ENCODE assay signal across 19 mouse cellular contexts in genomic region chr10:93364108-93364793, GRCm38 (mm10). TPM values are rescaled to one million over a fixed set of nuclear protein-coding genes. Genes with fewer than 3 reads are reported as not detected.
DNase-seq lines count a peak whose midpoint lies in the region; ATAC-seq and TF ChIP-seq lines count a peak whose summit lies in the region.
"Had no signal": no experiment of that assay in that cellular context is flagged by ENCODE, and none has a peak within 500 bp of the region (broad histone marks: within the 10 kb centered on the region; RNA-seq: fewer than 3 reads in every experiment).

No protein-coding gene starts in this region.

- no peak overlapping the region for H3K9ac ChIP-seq in forebrain, embryonic 11.5 days (ENCODE audit: low read length)
- no peak overlapping the region for H3K9ac ChIP-seq in lung, embryonic 15.5 days
- no peak overlapping the region for H3K9ac ChIP-seq in forebrain, postnatal 0 days
- H3K9ac ChIP-seq: embryonic facial prominence, embryonic 15.5 days; midbrain, embryonic 13.5 days had no signal

- TF ChIP-seq CTCF in forebrain, postnatal 0 days (IDR thresholded peaks at IDR 0.05; ENCODE audit: low read depth), result no peak

- 0 out of 2 replicates have a peak overlapping the region, but pooled peaks have one; percentile 0 for H3K27ac ChIP-seq in forebrain, embryonic 10.5 days
- H3K27ac ChIP-seq in forebrain, embryonic 11.5 days (ENCODE audit: low read depth, low read length), result no peak overlapping the region
- peak overlapping the region; percentile 12; the same call in 1 of the 2 replicates for H3K27ac ChIP-seq in lung, embryonic 15.5 days
- no peak overlapping the region for H3K27ac ChIP-seq in forebrain, postnatal 0 days (ENCODE audit: low read depth, low read length)
- H3K27ac ChIP-seq: embryonic facial prominence, embryonic 15.5 days; midbrain, embryonic 13.5 days had no signal

- H3K4me1 ChIP-seq in forebrain, embryonic 10.5 days, result peaks cover 9% of the 10 kb centered on the region
- H3K4me1 ChIP-seq in forebrain, embryonic 11.5 days (replicated peaks; ENCODE audit: control insufficient read depth, insufficient read depth, low read length), result no peaks in the 10 kb centered on the region
- 0 out of 2 replicates have a peak, but pooled peaks cover 2% of the 10 kb centered on the region for H3K4me1 ChIP-seq in lung, embryonic 15.5 days
- H3K4me1 ChIP-seq in forebrain, postnatal 0 days (ENCODE audit: insufficient read depth), result no peaks in the 10 kb centered on the region
- H3K4me1 ChIP-seq: embryonic facial prominence, embryonic 15.5 days; midbrain, embryonic 13.5 days had no signal

- no peak overlapping the region for H3K4me3 ChIP-seq in forebrain, embryonic 10.5 days
- no peak overlapping the region for H3K4me3 ChIP-seq in forebrain, embryonic 11.5 days (ENCODE audit: low read depth, low read length)
- no peak overlapping the region for H3K4me3 ChIP-seq in lung, embryonic 15.5 days
- no peak overlapping the region for H3K4me3 ChIP-seq in forebrain, postnatal 0 days (ENCODE audit: low read depth, low read length)
- H3K4me3 ChIP-seq: embryonic facial prominence, embryonic 15.5 days; midbrain, embryonic 13.5 days had no signal

- no peak overlapping the region for H3K4me2 ChIP-seq in forebrain, embryonic 11.5 days (ENCODE audit: low read depth, low read length, severe bottlenecking)
- no peak overlapping the region for H3K4me2 ChIP-seq in lung, embryonic 15.5 days
- no peak overlapping the region for H3K4me2 ChIP-seq in forebrain, postnatal 0 days (ENCODE audit: low read depth)
- H3K4me2 ChIP-seq: embryonic facial prominence, embryonic 15.5 days; liver, embryonic 11.5 days; midbrain, embryonic 13.5 days had no signal

- ATAC-seq in forebrain, embryonic 11.5 days (replicated peaks; ENCODE audit: low FRiP score), result no peak
- no peak for ATAC-seq in lung, embryonic 15.5 days (ENCODE audit: borderline replicate concordance, extremely low read depth, low FRiP score, low TSS enrichment)
- peak; percentile 54; the same call in 1 of the 2 replicates for ATAC-seq in forebrain, postnatal 0 days
- no peak for ATAC-seq in CD4-positive, CD25-positive, alpha-beta regulatory T cell, adult 4 months
- ATAC-seq: midbrain, embryonic 13.5 days; Patski had no signal

- H3K27me3 ChIP-seq in forebrain, embryonic 10.5 days (ENCODE audit: poor library complexity, severe bottlenecking), result no peaks in the 10 kb centered on the region
- no peaks in the 10 kb centered on the region for H3K27me3 ChIP-seq in forebrain, embryonic 11.5 days (ENCODE audit: control insufficient read depth, insufficient read depth, low read length)
- H3K27me3 ChIP-seq in lung, embryonic 15.5 days, result no peaks in the 10 kb centered on the region
- H3K27me3 ChIP-seq in forebrain, postnatal 0 days (ENCODE audit: insufficient read depth, low read length), result no peaks in the 10 kb centered on the region
- H3K27me3 ChIP-seq: embryonic facial prominence, embryonic 15.5 days; midbrain, embryonic 13.5 days; Patski had no signal

- 71% methylated on average over 3 of the region's 3 CpGs for WGBS in forebrain, embryonic 10.5 days
- 64% methylated on average over 3 of the region's 3 CpGs for WGBS in forebrain, embryonic 11.5 days
- 73% methylated on average over 3 of the region's 3 CpGs for WGBS in lung, embryonic 15.5 days
- 43% methylated on average over 3 of the region's 3 CpGs for WGBS in forebrain, postnatal 0 days

- DNase-seq in forebrain, embryonic 10.5 days (ENCODE audit: extremely low spot score, low spot score), result no peak
- DNase-seq in forebrain, embryonic 11.5 days (ENCODE audit: low spot score), result no peak
- DNase-seq in lung, postnatal 10 days, result no peak
- DNase-seq in ZHBTc4 (ENCODE audit: low read depth, low spot score), result peak; percentile 88
- DNase-seq in forebrain, postnatal 0 days, result no peak
- DNase-seq in left cerebral cortex, adult 18-20 months (ENCODE audit: low spot score in 2 of 2), result no peak
- DNase-seq: adrenal gland, postnatal 14 days; cerebellum, adult 2 months; cerebellum, postnatal 36 days; kidney, adult 8-10 months; kidney, postnatal 14 days; lung, adult 2 months; thymus, postnatal 4 days had no signal

- no peaks in the 10 kb centered on the region for H3K9me3 ChIP-seq in forebrain, embryonic 10.5 days
- H3K9me3 ChIP-seq in forebrain, embryonic 11.5 days (ENCODE audit: control insufficient read depth, low read length), result no peaks in the 10 kb centered on the region
- H3K9me3 ChIP-seq in lung, embryonic 15.5 days, result no peaks in the 10 kb centered on the region
- no peaks in the 10 kb centered on the region for H3K9me3 ChIP-seq in forebrain, postnatal 0 days (ENCODE audit: low read length)
- H3K9me3 ChIP-seq: embryonic facial prominence, embryonic 15.5 days; midbrain, embryonic 13.5 days had no signal

- no peaks in the 10 kb centered on the region for H3K36me3 ChIP-seq in forebrain, embryonic 10.5 days (replicated peaks)
- H3K36me3 ChIP-seq in forebrain, embryonic 11.5 days (ENCODE audit: control insufficient read depth, insufficient read depth, low read length), result no peaks in the 10 kb centered on the region
- H3K36me3 ChIP-seq in lung, embryonic 15.5 days, result no peaks in the 10 kb centered on the region
- H3K36me3 ChIP-seq in forebrain, postnatal 0 days (ENCODE audit: insufficient read depth), result no peaks in the 10 kb centered on the region
- H3K36me3 ChIP-seq: embryonic facial prominence, embryonic 15.5 days; midbrain, embryonic 13.5 days had no signal

RNA-seq across cellular contexts. Expression of gene Elk3, which starts 53.3 kb away (rescaled TPM):
- 13.1 and 14.5 TPM in 2 replicates for polyA plus RNA-seq in forebrain, embryonic 10.5 days (2016; fragmentation: Nextera tagmentation; extraction: Ambion mirVana)
- 13.8 and 16.5 TPM in 2 replicates for polyA plus RNA-seq in forebrain, embryonic 11.5 days (2014; fragmentation: Nextera tagmentation; extraction: Ambion mirVana)
- polyA plus RNA-seq in lung, embryonic 15.5 days (2015; fragmentation: Nextera tagmentation; extraction: Ambion mirVana), result 51.9 and 52.3 TPM in 2 replicates
- total RNA-seq in forebrain, postnatal 0 days (2014; rRNA removed), result 5.1 and 8.8 TPM in 2 replicates
- 4.9 and 6.2 TPM in 2 replicates for polyA plus RNA-seq in forebrain, postnatal 0 days (2015; fragmentation: Nextera tagmentation; extraction: Ambion mirVana)
- total RNA-seq in left cerebral cortex, adult 18-20 months (2021), result 1 to 10 TPM; 8.7 to 9.5 TPM
- 10 to 100 TPM; 26.0 to 26.3 TPM for polyA plus RNA-seq in CD4-positive, CD25-positive, alpha-beta regulatory T cell, adult 4 months (2017; shearing (Covaris generic))

Comparison
In these comparisons a context has a peak if more than half of its experiments do, and no peak if none do; other contexts are left out.
1. H3K27ac ChIP-seq: peak in forebrain, embryonic 10.5 days (single experiment) and lung, embryonic 15.5 days (single experiment); none in forebrain, embryonic 11.5 days (single experiment) and forebrain, postnatal 0 days (single experiment).